In genomic region chr13:23535137-23536075, GRCm38 (mm10) we compare ENCODE assay signal across 8 mouse cellular contexts. TPM values are rescaled to one million over a fixed set of nuclear protein-coding genes. Genes with fewer than 3 reads are reported as not detected.
A peak's percentile ranks its signal among the peaks of the same experiment; 100 is the strongest.
DNase-seq lines count a peak whose midpoint lies in the region; ATAC-seq and TF ChIP-seq lines count a peak whose summit lies in the region.
"Not testable (repeated sequence)": the region's sequence is repeated elsewhere in the genome, so short reads cannot be mapped to it uniquely, and the experiment has no call there.

Gene Hist1h3g, plus strand, starts transcription at chr13:23535422.

- not testable (repeated sequence) for TF ChIP-seq RAD21 in CH12.LX (IDR thresholded peaks at IDR 0.05; ENCODE audit: low read depth, low read length)

- not testable (repeated sequence) for H3K9me3 ChIP-seq in CH12.LX (replicated peaks; ENCODE audit: low read length); forebrain, embryonic 11.5 days (ENCODE audit: control insufficient read depth, low read length); heart, embryonic 16.5 days (replicated peaks; ENCODE audit: control insufficient read depth, low read length); liver, embryonic 14.5 days (ENCODE audit: control insufficient read depth, low read length); stomach, postnatal 0 days (ENCODE audit: control insufficient read depth, low read length)

- peak; percentile 97 for TF ChIP-seq POLR2A in CH12.LX (IDR thresholded peaks at IDR 0.05; ENCODE audit: low read depth, low read length)

- in situ Hi-C loops in CH12.LX (cut with MboI; ENCODE audit: low pct_ligation_motif_present, low pct_unique_long_range_greater_than_20kb, low sequenced_read_pairs), result not testable (repeated sequence)

- H3K4me2 ChIP-seq in CH12.LX (ENCODE audit: insufficient read depth, low read depth, poor library complexity, severe bottlenecking), result peak within 1 kb of the TSS; percentile 98
- H3K4me2 ChIP-seq in forebrain, embryonic 11.5 days (ENCODE audit: low read depth, low read length, severe bottlenecking), result peak within 1 kb of the TSS; percentile 76
- peak within 1 kb of the TSS; percentile 75 for H3K4me2 ChIP-seq in heart, embryonic 16.5 days (ENCODE audit: low read depth, low read length)
- H3K4me2 ChIP-seq in liver, embryonic 14.5 days (ENCODE audit: low read depth), result peak within 1 kb of the TSS; percentile 95
- peak within 1 kb of the TSS; percentile 73 for H3K4me2 ChIP-seq in stomach, postnatal 0 days (replicated peaks; ENCODE audit: low read depth)

- H3K79me2 ChIP-seq in CH12.LX (replicated peaks; ENCODE audit: control insufficient read depth, extremely low read depth, insufficient read depth, poor library complexity, severe bottlenecking), result not testable (repeated sequence)

- H3K27me3 ChIP-seq in CH12.LX (replicated peaks); forebrain, embryonic 11.5 days (ENCODE audit: control insufficient read depth, insufficient read depth, low read length); heart, embryonic 16.5 days (ENCODE audit: control insufficient read depth, insufficient read depth, low read length); liver, embryonic 14.5 days (ENCODE audit: control insufficient read depth, insufficient read depth, low read length); stomach, postnatal 0 days (ENCODE audit: control insufficient read depth, insufficient read depth, low read length): not testable (repeated sequence)

- peak; percentile 89 for ATAC-seq in forebrain, embryonic 11.5 days (replicated peaks; ENCODE audit: low FRiP score)
- peak; percentile 83 for ATAC-seq in heart, embryonic 16.5 days (replicated peaks; ENCODE audit: extremely low read depth, insufficient read depth, low FRiP score)
- peak; percentile 81 for ATAC-seq in liver, embryonic 14.5 days (ENCODE audit: insufficient read depth)
- ATAC-seq in stomach, postnatal 0 days (ENCODE audit: low FRiP score, low TSS enrichment), result peak; percentile 87

- DNase-seq in CH12.LX (ENCODE audit: extremely low read depth), result peak; percentile 98
- DNase-seq in c-Kit-positive CD71-positive TER-119-negative erythroid progenitor cells, embryonic 14.5 days (ENCODE audit: low read depth), result peak; percentile 94
- DNase-seq in forebrain, embryonic 11.5 days (ENCODE audit: low spot score), result peak; percentile 94
- peak; percentile 91 to 93 for DNase-seq in kidney, postnatal 36 days
- peak; percentile 98 for DNase-seq in liver, embryonic 14.5 days (ENCODE audit: low read depth in 3 of 3, low spot score in 3 of 3)
- DNase-seq in neural tube, embryonic 10.5 days (ENCODE audit: extremely low spot score, low spot score), result peak; percentile 89
- DNase-seq in stomach, postnatal 0 days (ENCODE audit: low spot score), result peak; percentile 86

- dilution Hi-C loops in CH12.LX (cut with MboI; ENCODE audit: extremely low pct_ligation_motif_present, extremely low pct_unique_long_range_greater_than_20kb, low sequenced_read_pairs), result not testable (repeated sequence)

- not testable (repeated sequence) for H3K36me3 ChIP-seq in CH12.LX (replicated peaks in 1 of 2; ENCODE audit: control insufficient read depth in 1 of 2, insufficient read depth in 1 of 2, low read length in 1 of 2); forebrain, embryonic 11.5 days (ENCODE audit: control insufficient read depth, insufficient read depth, low read length); heart, embryonic 16.5 days (ENCODE audit: control insufficient read depth, insufficient read depth); liver, embryonic 14.5 days (replicated peaks; ENCODE audit: control insufficient read depth, insufficient read depth, low read depth); stomach, postnatal 0 days (ENCODE audit: control insufficient read depth, insufficient read depth, low read length)

- H3K9ac ChIP-seq in CH12.LX (ENCODE audit: insufficient read depth, low read depth), result peak within 1 kb of the TSS; percentile 100
- peak within 1 kb of the TSS; percentile 96 for H3K9ac ChIP-seq in forebrain, embryonic 11.5 days (ENCODE audit: low read length)
- peak within 1 kb of the TSS; percentile 72 for H3K9ac ChIP-seq in heart, embryonic 16.5 days (ENCODE audit: low read length)
- H3K9ac ChIP-seq in liver, embryonic 14.5 days (replicated peaks), result peak within 1 kb of the TSS; percentile 99
- peak within 1 kb of the TSS; percentile 57 for H3K9ac ChIP-seq in stomach, postnatal 0 days (ENCODE audit: low read length)

- 1% methylated on average over 36 of the region's 62 CpGs for WGBS in forebrain, embryonic 11.5 days
- WGBS in heart, embryonic 16.5 days, result under 1% methylated on average over 53 of the region's 62 CpGs
- WGBS in liver, embryonic 14.5 days (ENCODE audit: insufficient replicate concordance), result under 1% methylated on average over 46 of the region's 62 CpGs
- WGBS in stomach, postnatal 0 days, result under 1% methylated on average over 37 of the region's 62 CpGs

- TF ChIP-seq EP300 in CH12.LX (IDR thresholded peaks at IDR 0.05; ENCODE audit: low read length); stomach, postnatal 0 days (optimal IDR thresholded peaks at IDR 0.05): not testable (repeated sequence)
- TF ChIP-seq EP300 in liver, embryonic 14.5 days (IDR thresholded peaks at IDR 0.05; ENCODE audit: low read depth), result peak; percentile 66

- H3K4me1 ChIP-seq in CH12.LX (ENCODE audit: control insufficient read depth in 1 of 2, insufficient read depth in 2 of 2), result peaks cover 9 to 51% of the 10 kb centered on the region in 2 experiments; a peak in 3 of 4 replicates
- not testable (repeated sequence) for H3K4me1 ChIP-seq in forebrain, embryonic 11.5 days (replicated peaks; ENCODE audit: control insufficient read depth, insufficient read depth, low read length); stomach, postnatal 0 days (replicated peaks; ENCODE audit: control insufficient read depth, insufficient read depth)
- peaks cover 32% of the 10 kb centered on the region for H3K4me1 ChIP-seq in heart, embryonic 16.5 days (ENCODE audit: control insufficient read depth, insufficient read depth, low read length)
- peaks cover 23 to 25% of the 10 kb centered on the region in 2 experiments for H3K4me1 ChIP-seq in liver, embryonic 14.5 days (replicated peaks; ENCODE audit: control insufficient read depth in 2 of 2, insufficient read depth in 2 of 2, low read length in 1 of 2)

- H3K4me3 ChIP-seq in CH12.LX (replicated peaks in 1 of 3; ENCODE audit: low read depth in 2 of 3, low read length in 2 of 3, poor library complexity in 1 of 3), result peak within 1 kb of the TSS; percentile 49 to 70 (median 55)
- peak within 1 kb of the TSS; percentile 57 for H3K4me3 ChIP-seq in forebrain, embryonic 11.5 days (ENCODE audit: low read depth, low read length)
- H3K4me3 ChIP-seq in heart, embryonic 16.5 days (ENCODE audit: low read length), result peak within 1 kb of the TSS; percentile 61
- H3K4me3 ChIP-seq in liver, embryonic 14.5 days (ENCODE audit: insufficient read depth in 1 of 2, low read depth in 2 of 2, low read length in 2 of 2), result peak within 1 kb of the TSS; percentile 74 to 84
- H3K4me3 ChIP-seq in stomach, postnatal 0 days (ENCODE audit: low read depth, low read length), result peak within 1 kb of the TSS; percentile 45

- peak within 1 kb of the TSS; percentile 93 for H3K27ac ChIP-seq in CH12.LX (ENCODE audit: insufficient read depth, low read depth)
- peak within 1 kb of the TSS; percentile 99 for H3K27ac ChIP-seq in forebrain, embryonic 11.5 days (ENCODE audit: low read depth, low read length)
- peak within 1 kb of the TSS; percentile 92 for H3K27ac ChIP-seq in heart, embryonic 16.5 days (ENCODE audit: low read length)
- peak within 1 kb of the TSS; percentile 100 for H3K27ac ChIP-seq in liver, embryonic 14.5 days
- H3K27ac ChIP-seq in stomach, postnatal 0 days (replicated peaks), result peak within 1 kb of the TSS; percentile 74

- TF ChIP-seq CTCF in CH12.LX (conservative IDR thresholded peaks at IDR 0.05 in 1 of 2, IDR thresholded peaks at IDR 0.05 in 1 of 2; ENCODE audit: low read depth in 2 of 2, low read length in 2 of 2); liver, embryonic 14.5 days (IDR thresholded peaks at IDR 0.05; ENCODE audit: low read depth); stomach, postnatal 0 days (IDR thresholded peaks at IDR 0.05; ENCODE audit: low read depth): not testable (repeated sequence)

TF ChIP-seq in CH12.LX, 34 proteins besides CTCF, POLR2A, EP300 and RAD21 (continues in another document):
- peak; percentile 100 for TF ChIP-seq E2F4 (IDR thresholded peaks at IDR 0.05; ENCODE audit: insufficient replicate concordance, low read depth, low read length)
- TF ChIP-seq ZMIZ1 (IDR thresholded peaks at IDR 0.05; ENCODE audit: low read depth, low read length), result peak; percentile 99
- peak; percentile 97 for TF ChIP-seq UBTF (IDR thresholded peaks at IDR 0.05; ENCODE audit: low read depth, low read length)
- TF ChIP-seq KAT2A (IDR thresholded peaks at IDR 0.05; ENCODE audit: insufficient replicate concordance, low read length), result peak; percentile 68; the same call in 1 of the 2 replicates
- peak; percentile 19; the same call in 1 of the 2 replicates for TF ChIP-seq BHLHE40 (IDR thresholded peaks at IDR 0.05; ENCODE audit: low read depth, low read length)
- TF ChIP-seq NELFE (IDR thresholded peaks at IDR 0.05; ENCODE audit: low read depth, low read length), result peak; percentile 99
- TF ChIP-seq TCF12 (IDR thresholded peaks at IDR 0.05; ENCODE audit: low read depth, low read length), result peak; percentile 87; the same call in 1 of the 2 replicates
- TF ChIP-seq SIN3A (IDR thresholded peaks at IDR 0.05; ENCODE audit: low read length), result peak; percentile 61
- 0 out of 2 replicates have a peak, but pooled peaks have one; percentile 68 for TF ChIP-seq RCOR1 (conservative IDR thresholded peaks at IDR 0.05; ENCODE audit: low read depth, low read length)
- peak; percentile 77 for TF ChIP-seq MYC (IDR thresholded peaks at IDR 0.05; ENCODE audit: low read depth, low read length)
- TF ChIP-seq NRF1 (IDR thresholded peaks at IDR 0.05; ENCODE audit: low read depth, low read length), result peak; percentile 85
- TF ChIP-seq MAX (IDR thresholded peaks at IDR 0.05; ENCODE audit: low read length), result peak; percentile 40; the same call in 1 of the 2 replicates

RNA-seq across cellular contexts. Expression of gene Hist1h3g, which starts in this region (rescaled TPM):
- total RNA-seq in CH12.LX (2012; rRNA removed) (608 and 749 TPM in 2 replicates), CH12.LX (2014; rRNA removed) (50.1 and 75.3 TPM in 2 replicates)
- 3.4 and 3.6 TPM in 2 replicates for polyA plus RNA-seq in CH12.LX (2012; ENCODE audit: insufficient read length, low read depth)
- polyA plus RNA-seq in forebrain, embryonic 11.5 days (2014; fragmentation: Nextera tagmentation; extraction: Ambion mirVana), result 5.2 and 5.7 TPM in 2 replicates
- 2.0 and 2.2 TPM in 2 replicates for polyA plus RNA-seq in heart, embryonic 16.5 days (2015; fragmentation: Nextera tagmentation; extraction: Ambion mirVana)
- polyA plus RNA-seq in liver, embryonic 14.5 days (2012; rRNA removed), result 48.1 and 52.5 TPM in 2 replicates
- 8.6 and 9.6 TPM in 2 replicates for polyA plus RNA-seq in liver, embryonic 14.5 days (2014; fragmentation: Nextera tagmentation; extraction: Ambion mirVana)
- polyA plus RNA-seq in stomach, postnatal 0 days (2015; fragmentation: Nextera tagmentation; extraction: Ambion mirVana), result 2.3 and 3.4 TPM in 2 replicates

Comparison
In these comparisons a context has a peak if more than half of its experiments do, and no peak if none do; other contexts are left out.
1. Peak in every context shown above with its lines: DNase-seq, ATAC-seq, H3K4me3 ChIP-seq and H3K27ac ChIP-seq.